Mouse (Mus musculus) heart, embryonic 11.5 days (tissue): ENCODE results near the gene Trim7. TPM values are rescaled to one million over a fixed set of nuclear protein-coding genes. Genes with fewer than 3 reads are reported as not detected.
"Not testable (repeated sequence)": the region's sequence is repeated elsewhere in the genome, so short reads cannot be mapped to it uniquely, and the experiment has no call there.

ENCODE experiments used
- ATAC-seq: fragments of 200-750 bp; cut with Nextera tagmentation; replicated peaks from 2 replicates; pipeline ENCODE4 v1.8.0; 2017; ENCODE audit warnings: moderate library complexity; ENCODE audit not compliant: insufficient number of reproducible peaks, low FRiP score, low TSS enrichment
- H3K27ac ChIP-seq: fragments of 300-500 bp; sonication (generic); 2 replicates; pipeline ENCODE4 v1.5.1; 2014; ENCODE audit warnings: mild to moderate bottlenecking, low read depth, low read length
- H3K27me3 ChIP-seq: fragments of 300-500 bp; sonication (generic); 2 replicates; pipeline ENCODE4 v1.6.1; 2014; ENCODE audit warnings: mild to moderate bottlenecking, low read length, mixed read lengths; ENCODE audit not compliant: control insufficient read depth, insufficient read depth
- H3K36me3 ChIP-seq: fragments of 300-500 bp; sonication (generic); 2 replicates; pipeline ENCODE4 v1.6.1; 2014; ENCODE audit warnings: mild to moderate bottlenecking, low read length, moderate library complexity, mixed read lengths; ENCODE audit not compliant: control insufficient read depth, insufficient read depth
- H3K4me1 ChIP-seq: fragments of 300-500 bp; sonication (generic); 2 replicates; pipeline ENCODE4 v1.6.1; 2014; ENCODE audit warnings: low read length; ENCODE audit not compliant: control insufficient read depth, insufficient read depth
- H3K4me2 ChIP-seq: fragments of 300-500 bp; sonication (generic); 2 replicates; pipeline ENCODE4 v1.6.1; 2014; ENCODE audit warnings: mild to moderate bottlenecking, moderate library complexity
- H3K4me3 ChIP-seq: fragments of 300-500 bp; sonication (generic); 2 replicates; pipeline ENCODE4 v1.5.1; 2014; ENCODE audit warnings: low read depth, low read length
- H3K9ac ChIP-seq: fragments of 300-500 bp; sonication (generic); 2 replicates; pipeline ENCODE4 v1.6.1; 2014; ENCODE audit warnings: mild to moderate bottlenecking, low read depth, low read length, moderate library complexity
- H3K9me3 ChIP-seq: fragments of 300-500 bp; sonication (generic); replicated peaks from 2 replicates; pipeline ENCODE4 v1.6.1; 2016; ENCODE audit warnings: low read length; ENCODE audit not compliant: control insufficient read depth
- WGBS: fragments of 180-500 bp; shearing (Covaris S2); extraction: QIAGEN DNeasy Blood & Tissue Kit; methylation state at CpG from one replicate; pipeline ENCODE4 v1.1.7; 2014; ENCODE audit not compliant: insufficient replicate concordance; 5-methylcytosine and 5-hydroxymethylcytosine counted together
- polyA plus RNA-seq: library from polyadenylated mRNA; unstranded; fragments of >200 nt; fragmentation: Nextera tagmentation; extraction: Ambion mirVana; gene quantifications from 2 replicates; pipeline ENCODE4 v1.2.1, GENCODE M21; 2014

Trim7 gene
- polyA plus RNA-seq, 1 experiment from 2014 or later, result 0.43 TPM

- H3K9me3 ChIP-seq, result no peaks in the 10 kb centered on the region
- no peak overlapping the region for H3K9ac ChIP-seq
- no peak for ATAC-seq
- H3K27ac ChIP-seq, result no peak overlapping the region
- H3K4me1 ChIP-seq, result no peaks in the 10 kb centered on the region
- peak overlapping the region; percentile 21; the same call in 1 of the 2 replicates for H3K4me3 ChIP-seq
- no peaks in the 10 kb centered on the region for H3K36me3 ChIP-seq
- no peaks in the 10 kb centered on the region for H3K27me3 ChIP-seq
- peak overlapping the region; percentile 52 for H3K4me2 ChIP-seq
- 15% methylated on average over 20 of the region's 20 CpGs for WGBS
Measured at GRCm38 (mm10) chr11:48789973-48790823, 35.7 kb upstream of the Trim7 start.

- Histone ChIP-seq H3K9ac (no peak overlapping the region), H3K4me3 (no peak overlapping the region), H3K4me1 (no peaks in the 10 kb centered on the region), H3K36me3 (no peaks in the 10 kb centered on the region), H3K4me2 (0 out of 2 replicates have a peak overlapping the region, but pooled peaks have one; percentile 2), H3K27me3 (no peaks in the 10 kb centered on the region), H3K27ac (no peak overlapping the region), H3K9me3 (no peaks in the 10 kb centered on the region)
- ATAC-seq, result no peak
- WGBS, result 48% methylated on average over 8 of the region's 8 CpGs
Measured at GRCm38 (mm10) chr11:48790946-48791345, 35.0 kb upstream of the Trim7 start.

GRCm38 (mm10) chr11:48791894-48792293, 34.0 kb upstream of the Trim7 start:
- not testable (repeated sequence) for H3K9ac ChIP-seq, H3K4me2 ChIP-seq, ATAC-seq, H3K4me3 ChIP-seq, H3K4me1 ChIP-seq, H3K36me3 ChIP-seq, H3K9me3 ChIP-seq, H3K27ac ChIP-seq, H3K27me3 ChIP-seq
- whole genome bisulfite sequencing, result 86% methylated on average over 9 of the region's 9 CpGs

- H3K4me3 ChIP-seq, result no peak overlapping the region
- no peak overlapping the region for H3K27ac ChIP-seq
- H3K36me3 ChIP-seq, result no peaks in the 10 kb centered on the region
- H3K9me3 ChIP-seq, result no peaks in the 10 kb centered on the region
- H3K4me1 ChIP-seq, result peaks cover 2% of the 10 kb centered on the region; the same call in 1 of the 2 replicates
- 89% methylated on average over 3 of the region's 3 CpGs for WGBS
- ATAC-seq, result no peak
- H3K9ac ChIP-seq, result no peak overlapping the region
- H3K27me3 ChIP-seq, result no peaks in the 10 kb centered on the region
- no peak overlapping the region for H3K4me2 ChIP-seq
Measured at GRCm38 (mm10) chr11:48793184-48793583, 32.8 kb upstream of the Trim7 start.

GRCm38 (mm10) chr11:48795221-48795620, 30.7 kb upstream of the Trim7 start:
- Histone ChIP-seq H3K36me3 (no peaks in the 10 kb centered on the region), H3K9me3 (no peaks in the 10 kb centered on the region), H3K27me3 (no peaks in the 10 kb centered on the region), H3K4me3 (no peak overlapping the region), H3K27ac (no peak overlapping the region), H3K4me2 (no peak overlapping the region), H3K9ac (no peak overlapping the region), H3K4me1 (peaks cover 10% of the 10 kb centered on the region)
- ATAC-seq, result no peak
- WGBS, result 90% methylated on average over 7 of the region's 7 CpGs

- Histone ChIP-seq H3K9ac (no peak overlapping the region), H3K4me2 (no peak overlapping the region), H3K9me3 (no peaks in the 10 kb centered on the region), H3K27ac (no peak overlapping the region), H3K27me3 (no peaks in the 10 kb centered on the region), H3K36me3 (no peaks in the 10 kb centered on the region), H3K4me3 (no peak overlapping the region), H3K4me1 (peaks cover 10% of the 10 kb centered on the region)
- 68% methylated on average over 4 of the region's 4 CpGs for WGBS
- ATAC-seq, result no peak
Measured at GRCm38 (mm10) chr11:48796290-48796689, 29.6 kb upstream of the Trim7 start.

- Histone ChIP-seq H3K4me2 (peak overlapping the region; percentile 88), H3K27me3 (no peaks in the 10 kb centered on the region), H3K4me3 (no peak overlapping the region), H3K36me3 (peaks cover 7% of the 10 kb centered on the region), H3K4me1 (peaks cover 20% of the 10 kb centered on the region), H3K27ac (no peak overlapping the region; the same call in 1 of the 2 replicates), H3K9ac (no peak overlapping the region), H3K9me3 (no peaks in the 10 kb centered on the region)
- WGBS, result 54% methylated on average over 5 of the region's 5 CpGs
- no peak for ATAC-seq
Measured at GRCm38 (mm10) chr11:48797287-48797686, 28.7 kb upstream of the Trim7 start.

- WGBS, result 51% methylated on average over 7 of the region's 7 CpGs
- no peaks in the 10 kb centered on the region for H3K9me3 ChIP-seq
- peak overlapping the region; percentile 41; the same call in 1 of the 2 replicates for H3K27ac ChIP-seq
- peaks cover 21% of the 10 kb centered on the region for H3K4me1 ChIP-seq
- peak overlapping the region; percentile 88 for H3K4me2 ChIP-seq
- peak overlapping the region; percentile 72 for H3K4me3 ChIP-seq
- no peaks in the 10 kb centered on the region for H3K27me3 ChIP-seq
- H3K9ac ChIP-seq, result peak overlapping the region; percentile 47; the same call in 1 of the 2 replicates
- H3K36me3 ChIP-seq, result peaks cover 16% of the 10 kb centered on the region
- no peak for ATAC-seq
Measured at GRCm38 (mm10) chr11:48798308-48798707, 27.6 kb upstream of the Trim7 start.
